Mouse (Mus musculus) embryonic facial prominence, embryonic 10.5 days (tissue): ENCODE measurements around the gene Otud7b. TPM values are rescaled to one million over a fixed set of nuclear protein-coding genes. Genes with fewer than 3 reads are reported as not detected.
A peak's percentile ranks its signal among the peaks of the same experiment; 100 is the strongest.

ENCODE experiments used
- DNase-seq: peaks from one replicate; pipeline ENCODE4 v3.0.0-alpha.2; 2017; ENCODE audit warnings: low spot score
- H3K27ac ChIP-seq: fragments of 300-500 bp; sonication (generic); replicated peaks from 2 replicates; pipeline ENCODE4 v1.5.1; 2016; ENCODE audit warnings: mild to moderate bottlenecking
- H3K27me3 ChIP-seq: fragments of 300-500 bp; sonication (generic); replicated peaks from 2 replicates; pipeline ENCODE4 v1.6.1; 2016; ENCODE audit warnings: low read depth, mild to moderate bottlenecking; ENCODE audit not compliant: poor library complexity, severe bottlenecking
- H3K36me3 ChIP-seq: fragments of 300-500 bp; sonication (generic); replicated peaks from 2 replicates; pipeline ENCODE4 v1.6.1; 2016; ENCODE audit warnings: mild to moderate bottlenecking, moderate library complexity
- H3K4me1 ChIP-seq: fragments of 300-500 bp; sonication (generic); 2 replicates; pipeline ENCODE4 v1.6.1; 2016
- H3K4me3 ChIP-seq: fragments of 300-500 bp; sonication (generic); 2 replicates; pipeline ENCODE4 v1.5.1; 2016; ENCODE audit warnings: mild to moderate bottlenecking, moderate library complexity
- H3K9me3 ChIP-seq: fragments of 300-500 bp; sonication (generic); 2 replicates; pipeline ENCODE4 v1.6.1; 2016; ENCODE audit warnings: mild to moderate bottlenecking
- WGBS: fragments of 180-500 bp; shearing (Covaris S2); methylation state at CpG from one replicate; pipeline ENCODE4 v1.1.7; 2016; 5-methylcytosine and 5-hydroxymethylcytosine counted together
- polyA plus RNA-seq: library from polyadenylated mRNA; unstranded; fragments of >200 nt; fragmentation: Nextera tagmentation; extraction: Ambion mirVana; gene quantifications from 2 replicates; pipeline ENCODE4 v1.2.1, GENCODE M21; 2016

The Otud7b gene
- polyA plus RNA-seq, 1 experiment from 2014 or later: 20.8 TPM

DNA sequence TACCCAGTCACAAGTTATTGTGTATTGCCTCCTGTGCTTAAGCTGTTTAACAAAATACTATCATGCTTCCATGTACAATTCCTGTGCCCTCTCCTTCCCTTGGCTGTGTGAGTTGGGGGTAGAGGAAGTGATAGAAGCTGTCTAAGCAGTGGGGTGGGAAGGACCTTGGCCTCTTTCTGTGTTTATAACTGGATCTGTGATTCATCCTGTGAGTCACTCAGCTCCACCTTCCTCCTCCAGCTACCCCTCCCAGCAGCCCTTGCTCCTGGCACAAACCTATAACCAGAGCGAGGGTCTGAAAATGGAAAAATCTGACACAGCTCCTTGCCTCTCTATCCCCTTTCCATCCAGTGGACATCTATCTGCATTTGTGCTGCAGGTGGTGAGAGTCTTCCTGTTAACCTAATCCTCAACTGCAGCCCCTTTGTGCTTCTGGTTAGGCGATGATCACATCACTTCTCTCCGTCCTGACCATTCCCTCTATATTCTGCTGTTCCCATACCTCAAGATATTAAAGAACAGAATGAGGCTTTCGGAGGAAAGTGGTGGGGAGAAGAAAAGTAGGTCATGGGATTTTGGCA, 56.0 kb downstream of the Otud7b start:
- Histone ChIP-seq H3K36me3 (peaks cover 8% of the 10 kb centered on the region), H3K4me3 (peak overlapping the region; percentile 64), H3K27ac (peak overlapping the region; percentile 83), H3K9me3 (no peaks in the 10 kb centered on the region), H3K27me3 (peaks cover 5% of the 10 kb centered on the region; the same call in 1 of the 2 replicates), H3K4me1 (peaks cover 32% of the 10 kb centered on the region)
- WGBS: 59% methylated on average over 4 of the region's 4 CpGs
- DNase-seq: no peak

- Histone ChIP-seq H3K9me3 (no peaks in the 10 kb centered on the region), H3K27me3 (peaks cover 5% of the 10 kb centered on the region; the same call in 1 of the 2 replicates), H3K4me1 (peaks cover 32% of the 10 kb centered on the region), H3K27ac (peak overlapping the region; percentile 83), H3K36me3 (peaks cover 2% of the 10 kb centered on the region), H3K4me3 (peak overlapping the region; percentile 64)
- 3% methylated on average over 12 of the region's 12 CpGs for WGBS
- peak; percentile 65 for DNase-seq
Measured at GRCm38 (mm10) chr3:96160803-96161516, 56.6 kb downstream of the Otud7b start.

- H3K4me3 ChIP-seq: peak within 1 kb of the TSS; percentile 64
- peak within 1 kb of the TSS; percentile 83 for H3K27ac ChIP-seq
- DNase-seq: peak; percentile 24
- H3K4me1 ChIP-seq: peaks cover 32% of the 10 kb centered on the region
- H3K9me3 ChIP-seq: no peaks in the 10 kb centered on the region
- H3K27me3 ChIP-seq: peaks cover 5% of the 10 kb centered on the region; the same call in 1 of the 2 replicates
- no peaks in the 10 kb centered on the region; the same call in 1 of the 2 replicates for H3K36me3 ChIP-seq
- WGBS: 11% methylated on average over 16 of the region's 16 CpGs
Measured at GRCm38 (mm10) chr3:96161869-96162840, 57.8 kb downstream of the Otud7b start, which contains the start of gene Mtmr11. Mtmr11 (plus strand) TSS chr3:96162004.

DNA sequence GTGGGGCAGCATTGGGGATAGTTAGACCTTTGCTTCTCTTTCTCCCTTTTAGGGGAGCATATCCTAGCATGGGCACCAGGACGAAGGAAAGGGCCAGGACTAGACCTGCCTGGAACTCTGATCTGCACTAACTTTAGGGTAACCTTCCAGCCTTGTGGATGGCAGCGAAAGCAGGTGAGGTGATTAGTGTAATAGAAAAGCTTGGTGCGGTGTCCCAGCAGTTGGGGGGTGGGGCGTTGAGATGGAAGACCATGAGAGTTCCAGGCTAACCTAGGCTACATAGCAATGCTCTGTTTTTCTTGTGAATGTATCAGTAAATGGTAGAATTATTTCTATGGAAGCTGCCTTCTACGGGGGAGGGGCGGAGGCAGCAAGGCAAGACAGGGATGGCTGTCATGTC, 58.7 kb downstream of the Otud7b start:
- H3K36me3 ChIP-seq: no peaks in the 10 kb centered on the region; the same call in 1 of the 2 replicates
- no peak overlapping the region for H3K27ac ChIP-seq
- DNase-seq: no peak
- H3K4me3 ChIP-seq: peak overlapping the region; percentile 64; the same call in 1 of the 2 replicates
- no peaks in the 10 kb centered on the region for H3K9me3 ChIP-seq
- peaks cover 5% of the 10 kb centered on the region; the same call in 1 of the 2 replicates for H3K27me3 ChIP-seq
- peaks cover 32% of the 10 kb centered on the region for H3K4me1 ChIP-seq
- whole genome bisulfite sequencing: 88% methylated on average over 6 of the region's 6 CpGs

GRCm38 (mm10) chr3:96168466-96169158, 64.3 kb downstream of the Otud7b start:
- peaks cover 2% of the 10 kb centered on the region; the same call in 1 of the 2 replicates for H3K27me3 ChIP-seq
- peaks cover 32% of the 10 kb centered on the region for H3K4me1 ChIP-seq
- H3K4me3 ChIP-seq: no peak overlapping the region
- no peaks in the 10 kb centered on the region for H3K9me3 ChIP-seq
- no peak for DNase-seq
- H3K27ac ChIP-seq: no peak overlapping the region
- WGBS: 79% methylated on average over 12 of the region's 12 CpGs
- H3K36me3 ChIP-seq: peaks cover 25% of the 10 kb centered on the region

DNA sequence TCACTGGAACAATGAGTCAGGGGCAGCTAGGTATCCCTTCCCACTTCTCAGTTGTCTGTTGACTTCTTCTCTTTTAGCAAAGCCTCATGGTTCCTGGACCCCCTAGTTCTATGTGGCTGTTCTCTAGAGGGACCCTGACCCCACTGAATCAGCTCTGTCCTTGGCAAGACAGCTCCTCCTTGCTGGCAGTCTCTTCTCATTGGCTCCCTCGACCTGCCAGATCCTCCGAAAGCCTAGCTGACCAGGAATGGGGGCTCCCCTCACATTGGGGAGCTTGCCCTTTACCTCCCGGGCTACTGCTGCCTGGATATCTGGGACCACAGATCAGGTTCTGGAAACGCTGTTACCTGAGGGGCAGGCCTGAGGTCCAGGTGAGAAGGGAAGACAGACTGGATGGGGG, 65.9 kb downstream of the Otud7b start:
- Histone ChIP-seq H3K27me3 (no peaks in the 10 kb centered on the region), H3K36me3 (peaks cover 42% of the 10 kb centered on the region), H3K9me3 (no peaks in the 10 kb centered on the region), H3K27ac (peak overlapping the region; percentile 49), H3K4me3 (peak overlapping the region; percentile 92; the same call in 1 of the 2 replicates), H3K4me1 (peaks cover 46% of the 10 kb centered on the region)
- WGBS: 90% methylated on average over 4 of the region's 4 CpGs
- DNase-seq: no peak

GRCm38 (mm10) chr3:96170976-96171545, 66.7 kb downstream of the Otud7b start:
- Histone ChIP-seq H3K27me3 (no peaks in the 10 kb centered on the region), H3K4me3 (peak overlapping the region; percentile 92), H3K4me1 (peaks cover 46% of the 10 kb centered on the region), H3K9me3 (no peaks in the 10 kb centered on the region), H3K36me3 (peaks cover 49% of the 10 kb centered on the region), H3K27ac (peak overlapping the region; percentile 96)
- 76% methylated on average over 10 of the region's 10 CpGs for WGBS
- no peak for DNase-seq

GRCm38 (mm10) chr3:96171583-96172196, 67.4 kb downstream of the Otud7b start:
- no peak for DNase-seq
- Histone ChIP-seq H3K36me3 (peaks cover 56% of the 10 kb centered on the region), H3K27me3 (no peaks in the 10 kb centered on the region), H3K4me3 (peak overlapping the region; percentile 92), H3K27ac (peak overlapping the region; percentile 96), H3K9me3 (no peaks in the 10 kb centered on the region), H3K4me1 (peaks cover 46% of the 10 kb centered on the region)
- 24% methylated on average over 18 of the region's 18 CpGs for WGBS

- peak; percentile 97 for DNase-seq
Measured at GRCm38 (mm10) chr3:96172197-96173178, 68.2 kb downstream of the Otud7b start, which contains the start of gene Sf3b4. Sf3b4 (plus strand) TSS chr3:96172332.

GRCm38 (mm10) chr3:96173185-96173584, 68.9 kb downstream of the Otud7b start:
- WGBS: 38% methylated on average over 7 of the region's 7 CpGs
- Histone ChIP-seq H3K4me1 (peaks cover 46% of the 10 kb centered on the region), H3K27me3 (no peaks in the 10 kb centered on the region), H3K4me3 (peak overlapping the region; percentile 92), H3K27ac (peak overlapping the region; percentile 96), H3K36me3 (peaks cover 70% of the 10 kb centered on the region), H3K9me3 (no peaks in the 10 kb centered on the region)
- no peak for DNase-seq

More at GRCm38 (mm10) chr3:96172197-96173178, 68.2 kb downstream of the Otud7b start, which contains the start of gene Sf3b4:
- Histone ChIP-seq H3K27me3 (no peaks in the 10 kb centered on the region), H3K4me1 (peaks cover 46% of the 10 kb centered on the region), H3K4me3 (peak within 1 kb of the TSS; percentile 92), H3K36me3 (peaks cover 63% of the 10 kb centered on the region), H3K9me3 (no peaks in the 10 kb centered on the region), H3K27ac (peak within 1 kb of the TSS; percentile 96)
- under 1% methylated on average over 58 of the region's 58 CpGs for WGBS
